In genomic region chr7:81995126-81995525, GRCm38 (mm10) we compare ENCODE assay signal across 22 mouse cellular contexts. TPM values are rescaled to one million over a fixed set of nuclear protein-coding genes. Genes with fewer than 3 reads are reported as not detected.
DNase-seq lines count a peak whose midpoint lies in the region; ATAC-seq lines count a peak whose summit lies in the region.
"Had no signal": no experiment of that assay in that cellular context is flagged by ENCODE, and none has a peak within 500 bp of the region (broad histone marks: within the 10 kb centered on the region; RNA-seq: fewer than 3 reads in every experiment).

No protein-coding gene starts in this region.

- H3K9ac ChIP-seq in liver, embryonic 11.5 days (ENCODE audit: low read depth, low read length), result no peak overlapping the region
- H3K9ac ChIP-seq in liver, embryonic 12.5 days, result no peak overlapping the region
- H3K9ac ChIP-seq in kidney, embryonic 15.5 days, result no peak overlapping the region
- no peak overlapping the region for H3K9ac ChIP-seq in intestine, embryonic 15.5 days
- H3K9ac ChIP-seq: embryonic facial prominence, embryonic 12.5 days; forebrain, embryonic 13.5 days; forebrain, embryonic 15.5 days; forebrain, postnatal 0 days had no signal

- WGBS in liver, embryonic 11.5 days, result 72% methylated on average over 6 of the region's 6 CpGs
- WGBS in liver, embryonic 12.5 days (ENCODE audit: insufficient replicate concordance), result 63% methylated on average over 6 of the region's 6 CpGs
- 81% methylated on average over 6 of the region's 6 CpGs for WGBS in kidney, embryonic 15.5 days
- WGBS in intestine, embryonic 15.5 days, result 85% methylated on average over 6 of the region's 6 CpGs

- H3K4me2 ChIP-seq in liver, embryonic 11.5 days, result no peak overlapping the region
- no peak overlapping the region for H3K4me2 ChIP-seq in liver, embryonic 12.5 days
- H3K4me2 ChIP-seq in kidney, embryonic 15.5 days, result no peak overlapping the region
- no peak overlapping the region for H3K4me2 ChIP-seq in intestine, embryonic 15.5 days (replicated peaks)
- H3K4me2 ChIP-seq: embryonic facial prominence, embryonic 12.5 days; forebrain, embryonic 13.5 days; forebrain, embryonic 15.5 days had no signal

- peaks cover 65% of the 10 kb centered on the region for H3K27me3 ChIP-seq in liver, embryonic 11.5 days (replicated peaks; ENCODE audit: control insufficient read depth, insufficient read depth, low read length)
- H3K27me3 ChIP-seq in liver, embryonic 12.5 days (replicated peaks), result peaks cover 74% of the 10 kb centered on the region
- H3K27me3 ChIP-seq in kidney, embryonic 15.5 days, result peaks cover 91% of the 10 kb centered on the region
- H3K27me3 ChIP-seq in intestine, embryonic 15.5 days (replicated peaks), result peaks cover 49% of the 10 kb centered on the region

- H3K27ac ChIP-seq in liver, embryonic 11.5 days (ENCODE audit: low read depth, low read length), result no peak overlapping the region
- no peak overlapping the region for H3K27ac ChIP-seq in liver, embryonic 12.5 days
- no peak overlapping the region for H3K27ac ChIP-seq in kidney, embryonic 15.5 days
- H3K27ac ChIP-seq in intestine, embryonic 15.5 days, result no peak overlapping the region
- H3K27ac ChIP-seq: embryonic facial prominence, embryonic 12.5 days; forebrain, embryonic 13.5 days; forebrain, embryonic 15.5 days had no signal

- H3K9me3 ChIP-seq in liver, embryonic 11.5 days (ENCODE audit: control insufficient read depth, low read length), result no peaks in the 10 kb centered on the region
- H3K9me3 ChIP-seq in liver, embryonic 12.5 days (replicated peaks), result no peaks in the 10 kb centered on the region
- no peaks in the 10 kb centered on the region for H3K9me3 ChIP-seq in kidney, embryonic 15.5 days (replicated peaks)
- no peaks in the 10 kb centered on the region for H3K9me3 ChIP-seq in intestine, embryonic 15.5 days
- H3K9me3 ChIP-seq: embryonic facial prominence, embryonic 12.5 days; forebrain, embryonic 13.5 days; forebrain, embryonic 15.5 days had no signal

- ATAC-seq in liver, embryonic 11.5 days (replicated peaks; ENCODE audit: low FRiP score), result no peak
- no peak for ATAC-seq in liver, embryonic 12.5 days
- no peak for ATAC-seq in kidney, embryonic 15.5 days (replicated peaks; ENCODE audit: low FRiP score)
- no peak for ATAC-seq in intestine, embryonic 15.5 days
- ATAC-seq: CD4-positive, CD25-positive, alpha-beta regulatory T cell, adult 4 months; forebrain, embryonic 13.5 days; forebrain, embryonic 15.5 days; forebrain, postnatal 0 days had no signal

- peak; percentile 26 for DNase-seq in liver, embryonic 11.5 days (ENCODE audit: low spot score)
- DNase-seq in NIH3T3 (ENCODE audit: low read depth), result peak; percentile 76
- DNase-seq: adrenal gland, adult 2 months; adrenal gland, postnatal 10 days; adrenal gland, postnatal 25 days; B cell, adult 2 months; cerebellum, adult 11 months; cerebellum, adult 18-20 months; cerebellum, adult 8-10 months; cerebellum, adult 9-11 months; cerebellum, postnatal 14 days; cerebellum, postnatal 36 days; embryo, embryonic 11 days; forebrain, postnatal 0 days had no signal

- no peaks in the 10 kb centered on the region for H3K36me3 ChIP-seq in liver, embryonic 11.5 days (ENCODE audit: control insufficient read depth, insufficient read depth, low read length)
- no peaks in the 10 kb centered on the region for H3K36me3 ChIP-seq in liver, embryonic 12.5 days
- no peaks in the 10 kb centered on the region for H3K36me3 ChIP-seq in kidney, embryonic 15.5 days
- no peaks in the 10 kb centered on the region for H3K36me3 ChIP-seq in intestine, embryonic 15.5 days
- H3K36me3 ChIP-seq: embryonic facial prominence, embryonic 12.5 days; forebrain, embryonic 15.5 days; G1E had no signal

- no peak overlapping the region for H3K4me3 ChIP-seq in liver, embryonic 11.5 days (ENCODE audit: low read depth, low read length)
- H3K4me3 ChIP-seq in liver, embryonic 12.5 days, result no peak overlapping the region
- no peak overlapping the region for H3K4me3 ChIP-seq in kidney, embryonic 15.5 days (replicated peaks)
- H3K4me3 ChIP-seq in intestine, embryonic 15.5 days (replicated peaks), result no peak overlapping the region
- H3K4me3 ChIP-seq: embryonic facial prominence, embryonic 12.5 days; forebrain, embryonic 13.5 days; forebrain, embryonic 15.5 days had no signal

- H3K4me1 ChIP-seq in liver, embryonic 11.5 days (replicated peaks; ENCODE audit: control insufficient read depth, insufficient read depth, low read length), result no peaks in the 10 kb centered on the region
- H3K4me1 ChIP-seq in liver, embryonic 12.5 days, result peaks cover 9% of the 10 kb centered on the region; the same call in 1 of the 2 replicates
- peaks cover 20% of the 10 kb centered on the region for H3K4me1 ChIP-seq in kidney, embryonic 15.5 days
- H3K4me1 ChIP-seq in intestine, embryonic 15.5 days (replicated peaks), result peaks cover 12% of the 10 kb centered on the region

RNA-seq across cellular contexts. Expression of gene Bnc1, which starts 3.0 kb away (rescaled TPM):
- polyA plus RNA-seq in liver, embryonic 11.5 days (2014; fragmentation: Nextera tagmentation; extraction: Ambion mirVana), result 5.1 and 7.0 TPM in 2 replicates
- 1.8 and 1.9 TPM in 2 replicates for polyA plus RNA-seq in liver, embryonic 12.5 days (2016; fragmentation: Nextera tagmentation; extraction: Ambion mirVana)
- polyA plus RNA-seq in kidney, embryonic 15.5 days (2015; fragmentation: Nextera tagmentation; extraction: Ambion mirVana), result 0.22 and 0.91 TPM in 2 replicates
- polyA plus RNA-seq in intestine, embryonic 15.5 days (2015; fragmentation: Nextera tagmentation; extraction: Ambion mirVana), result 2.8 and 3.7 TPM in 2 replicates
- polyA plus RNA-seq: CD4-positive, CD25-positive, alpha-beta regulatory T cell, adult 4 months; forebrain, embryonic 13.5 days; forebrain, postnatal 0 days; G1E had no signal
